Mouse (Mus musculus): Measurements from ENCODE around the gene Tfr2. TPM values are rescaled to one million over a fixed set of nuclear protein-coding genes. Genes with fewer than 3 reads are reported as not detected.

The Tfr2 gene
- total RNA-seq, 2 experiments from 2014 or later, result 23.7 to 26.7 TPM

- intact Hi-C loops (cut with DNase I), result loop anchor here (5.0 kb wide), 1 partner anchor 54 kb away; no protein-coding TSS in a partner anchor
- peak; percentile 96 to 99 for DNase-seq (ENCODE audit: extremely low spot score in 1 of 2, low spot score in 2 of 2)
Observed at GRCm38 (mm10) chr5:137533117-137533827, 36.4 kb upstream of the Tfr2 start, which contains the start of the genes Epo and Gnb2. Gene Epo, minus strand, starts transcription at chr5:137533242. Gene Gnb2, minus strand, starts transcription at chr5:137533510.

- DNase-seq (ENCODE audit: extremely low spot score in 1 of 2, low spot score in 2 of 2), result peak in 1 of 2 experiments; percentile 7
- intact Hi-C loops (cut with DNase I), result loop anchor here (5.0 kb wide), 1 partner anchor 53 kb away; no protein-coding TSS in a partner anchor
Observed at GRCm38 (mm10) chr5:137534762-137535161, 34.9 kb upstream of the Tfr2 start.

GRCm38 (mm10) chr5:137535318-137535717, 34.3 kb upstream of the Tfr2 start:
- intact Hi-C loops (cut with DNase I), result no loop called here
- no peak for DNase-seq (ENCODE audit: extremely low spot score in 1 of 2, low spot score in 2 of 2)

- intact Hi-C loops (cut with DNase I), result no loop called here
- no peak for DNase-seq (ENCODE audit: extremely low spot score in 1 of 2, low spot score in 2 of 2)
Observed at GRCm38 (mm10) chr5:137537461-137537860, 32.2 kb upstream of the Tfr2 start.

- no peak for DNase-seq (ENCODE audit: extremely low spot score in 1 of 2, low spot score in 2 of 2)
- intact Hi-C loops (cut with DNase I), result no loop called here
Observed at GRCm38 (mm10) chr5:137539291-137539801, 30.3 kb upstream of the Tfr2 start.

- intact Hi-C loops (cut with DNase I), result no loop called here
- no peak for DNase-seq (ENCODE audit: extremely low spot score in 1 of 2, low spot score in 2 of 2)
Observed at GRCm38 (mm10) chr5:137540991-137541390, 28.6 kb upstream of the Tfr2 start.

GRCm38 (mm10) chr5:137541768-137542540, 27.7 kb upstream of the Tfr2 start:
- intact Hi-C loops (cut with DNase I), result no loop called here
- no peak for DNase-seq (ENCODE audit: extremely low spot score in 1 of 2, low spot score in 2 of 2)

GRCm38 (mm10) chr5:137544926-137545325, 24.7 kb upstream of the Tfr2 start:
- no peak for DNase-seq (ENCODE audit: extremely low spot score in 1 of 2, low spot score in 2 of 2)
- intact Hi-C loops (cut with DNase I), result no loop called here

GRCm38 (mm10) chr5:137545596-137545995, 24.0 kb upstream of the Tfr2 start:
- no peak for DNase-seq (ENCODE audit: extremely low spot score in 1 of 2, low spot score in 2 of 2)
- intact Hi-C loops (cut with DNase I), result no loop called here

GRCm38 (mm10) chr5:137549840-137550239, 19.8 kb upstream of the Tfr2 start:
- intact Hi-C loops (cut with DNase I), result no loop called here
- no peak for DNase-seq (ENCODE audit: extremely low spot score in 1 of 2, low spot score in 2 of 2)

- peak in 1 of 2 experiments; percentile 28 for DNase-seq (ENCODE audit: extremely low spot score in 1 of 2, low spot score in 2 of 2)
- intact Hi-C loops (cut with DNase I), result no loop called here
Observed at GRCm38 (mm10) chr5:137551119-137551518, 18.5 kb upstream of the Tfr2 start.

GRCm38 (mm10) chr5:137553000-137553399, 16.6 kb upstream of the Tfr2 start:
- intact Hi-C loops (cut with DNase I), result no loop called here
- DNase-seq (ENCODE audit: extremely low spot score in 1 of 2, low spot score in 2 of 2), result no peak

- intact Hi-C loops (cut with DNase I), result no loop called here
- DNase-seq (ENCODE audit: extremely low spot score in 1 of 2, low spot score in 2 of 2), result peak; percentile 86 to 93
Observed at GRCm38 (mm10) chr5:137553411-137553837, 16.2 kb upstream of the Tfr2 start, which contains the start of gene Actl6b. Gene Actl6b, plus strand, starts transcription at chr5:137553517.

GRCm38 (mm10) chr5:137553898-137554297, 15.7 kb upstream of the Tfr2 start:
- DNase-seq (ENCODE audit: extremely low spot score in 1 of 2, low spot score in 2 of 2), result no peak
- intact Hi-C loops (cut with DNase I), result no loop called here

- intact Hi-C loops (cut with DNase I), result no loop called here
- no peak for DNase-seq (ENCODE audit: extremely low spot score in 1 of 2, low spot score in 2 of 2)
Observed at GRCm38 (mm10) chr5:137561556-137561955, 8.1 kb upstream of the Tfr2 start.

GRCm38 (mm10) chr5:137562965-137563364, 6.7 kb upstream of the Tfr2 start:
- DNase-seq (ENCODE audit: extremely low spot score in 1 of 2, low spot score in 2 of 2), result no peak
- intact Hi-C loops (cut with DNase I), result no loop called here

GRCm38 (mm10) chr5:137565744-137566143, 3.9 kb upstream of the Tfr2 start:
- no peak for DNase-seq (ENCODE audit: extremely low spot score in 1 of 2, low spot score in 2 of 2)
- intact Hi-C loops (cut with DNase I), result no loop called here

- intact Hi-C loops (cut with DNase I), result no loop called here
- DNase-seq (ENCODE audit: extremely low spot score in 1 of 2, low spot score in 2 of 2), result no peak
Observed at GRCm38 (mm10) chr5:137566416-137566815, 3.2 kb upstream of the Tfr2 start.

- intact Hi-C loops (cut with DNase I), result no loop called here
- DNase-seq (ENCODE audit: extremely low spot score in 1 of 2, low spot score in 2 of 2), result no peak
Observed at GRCm38 (mm10) chr5:137568223-137568798, 1.3 kb upstream of the Tfr2 start.

All from left cerebral cortex, postnatal 10 days (tissue).